Mouse (Mus musculus): ENCODE data around the gene Pbxip1. TPM values are rescaled to one million over a fixed set of nuclear protein-coding genes. Genes with fewer than 3 reads are reported as not detected.

The Pbxip1 gene
- total RNA-seq, 1 experiment = 19.3 TPM

DNA sequence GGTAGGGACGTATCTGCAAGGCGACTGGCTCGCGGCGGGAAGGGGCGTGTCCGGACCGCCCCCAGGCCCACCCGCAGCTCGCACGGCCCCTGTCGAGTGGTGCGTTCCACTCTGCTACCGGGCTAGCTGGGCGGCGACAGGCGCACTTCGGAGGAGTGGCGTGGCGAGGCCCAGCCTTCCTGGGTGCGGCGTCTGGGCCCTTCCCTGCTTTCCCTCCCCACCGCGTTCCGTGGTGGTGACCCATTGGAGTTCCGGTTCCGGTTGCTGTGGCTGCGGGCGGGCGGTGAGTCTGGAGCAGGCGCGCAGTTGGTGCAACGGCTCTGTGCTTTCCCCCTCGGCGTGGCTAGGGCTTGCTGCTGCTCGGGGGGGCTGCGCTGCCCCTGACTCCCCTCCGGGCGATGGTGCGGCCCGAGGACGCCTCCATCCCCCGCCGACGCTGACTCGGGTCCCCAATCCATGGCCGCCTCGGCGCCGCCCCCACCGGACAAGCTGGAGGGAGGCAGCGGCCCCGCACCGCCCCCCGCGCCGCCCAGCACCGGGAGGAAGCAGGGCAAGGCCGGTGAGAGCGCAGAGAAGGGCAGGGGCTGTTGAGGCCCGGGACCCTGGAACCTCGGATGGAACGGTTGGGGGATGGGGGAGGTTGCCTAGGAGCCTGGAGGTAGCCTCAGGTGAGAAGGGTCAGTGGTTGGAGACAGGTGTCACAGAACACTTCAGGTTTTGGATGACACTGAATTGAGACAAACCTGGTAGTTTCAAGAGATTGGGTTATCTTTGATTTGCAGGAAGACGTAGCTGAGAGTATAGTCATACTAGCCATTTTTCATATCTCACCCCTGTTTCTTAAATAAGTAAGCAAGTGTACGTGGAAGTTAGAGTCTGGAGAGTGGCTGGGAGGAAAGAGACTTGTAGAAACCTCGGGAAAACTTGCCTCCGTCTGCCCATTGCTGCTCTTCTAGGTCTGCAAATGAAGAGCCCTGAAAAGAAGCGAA, 6.0 kb upstream of the Pbxip1 start, which contains the start of gene Pygo2:
TSS of gene Pygo2 (plus strand) at position 44 of the 989 bp plus-strand sequence.
- Histone ChIP-seq H3K9me3 (ENCODE audit: control insufficient read depth, insufficient read depth, low read depth, low read length) (no peaks in the 10 kb centered on the region), H3K4me3 (ENCODE audit: insufficient read depth in 1 of 2, low read depth in 1 of 2, low read length in 2 of 2, poor library complexity in 1 of 2, severe bottlenecking in 1 of 2) (peak within 1 kb of the TSS; percentile 76 to 91), H3K4me1 (ENCODE audit: control insufficient read depth in 2 of 2, insufficient read depth in 2 of 2, low read length in 2 of 2, poor library complexity in 1 of 2) (peaks cover 0 to 16% of the 10 kb centered on the region in 2 experiments; a peak in 2 of 4 replicates), H3K9ac (ENCODE audit: insufficient read depth, low read depth, low read length, poor library complexity, severe bottlenecking) (peak within 1 kb of the TSS; percentile 88), H3K36me3 (ENCODE audit: control insufficient read depth, insufficient read depth, low read length, poor library complexity, severe bottlenecking) (peaks cover 36% of the 10 kb centered on the region), H3K27ac (ENCODE audit: insufficient read depth, low read depth, low read length, poor library complexity, severe bottlenecking) (peak within 1 kb of the TSS; percentile 76)
- in situ Hi-C loops (cut with MboI; ENCODE audit: low sequenced_read_pairs in 2 of 2, unreplicated experiment in 2 of 2) = no loop called here
- TF ChIP-seq HCFC1 (IDR thresholded peaks at IDR 0.05; ENCODE audit: borderline replicate concordance, insufficient read depth, low read length) = 0 out of 2 replicates have a peak, but pooled peaks have one; percentile 49
- TF ChIP-seq MAFK (IDR thresholded peaks at IDR 0.05; ENCODE audit: insufficient read depth, low read depth, low read length) = no peak
- no peak for TF ChIP-seq CHD2 (IDR thresholded peaks at IDR 0.05; ENCODE audit: low read depth, low read length)
- peak; percentile 91 for DNase-seq (ENCODE audit: low read depth, low spot score)

DNA sequence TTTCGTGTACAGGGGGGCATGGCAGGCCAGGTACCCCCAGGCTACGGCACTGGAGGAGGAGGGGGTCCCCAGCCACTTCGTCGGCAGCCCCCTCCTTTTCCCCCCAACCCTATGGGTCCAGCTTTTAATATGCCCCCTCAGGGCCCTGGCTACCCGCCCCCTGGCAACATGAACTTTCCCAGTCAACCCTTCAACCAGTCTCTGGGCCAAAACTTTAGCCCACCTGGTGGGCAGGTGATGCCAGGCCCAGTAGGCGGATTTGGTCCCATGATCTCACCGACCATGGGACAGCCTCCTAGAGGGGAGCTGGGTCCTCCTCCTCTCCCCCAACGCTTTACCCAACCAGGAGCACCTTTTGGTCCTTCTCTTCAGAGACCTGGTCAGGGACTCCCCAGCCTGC, 3.9 kb upstream of the Pbxip1 start:
- peaks cover 3 to 25% of the 10 kb centered on the region in 2 experiments; a peak in 2 of 4 replicates for H3K4me1 ChIP-seq (ENCODE audit: control insufficient read depth in 2 of 2, insufficient read depth in 2 of 2, low read length in 2 of 2, poor library complexity in 1 of 2)
- TF ChIP-seq ZC3H11A (IDR thresholded peaks at IDR 0.05; ENCODE audit: borderline replicate concordance, low read depth, low read length) (no peak), MAFK (IDR thresholded peaks at IDR 0.05; ENCODE audit: insufficient read depth, low read depth, low read length) (no peak), CHD2 (IDR thresholded peaks at IDR 0.05; ENCODE audit: low read depth, low read length) (no peak), ZNF384 (IDR thresholded peaks at IDR 0.05; ENCODE audit: low read depth, low read length) (no peak), HCFC1 (IDR thresholded peaks at IDR 0.05; ENCODE audit: borderline replicate concordance, insufficient read depth, low read length) (no peak)
- no peak overlapping the region for H3K9ac ChIP-seq (ENCODE audit: insufficient read depth, low read depth, low read length, poor library complexity, severe bottlenecking)
- no peaks in the 10 kb centered on the region for H3K9me3 ChIP-seq (ENCODE audit: control insufficient read depth, insufficient read depth, low read depth, low read length)
- in situ Hi-C loops (cut with MboI; ENCODE audit: low sequenced_read_pairs in 2 of 2, unreplicated experiment in 2 of 2) = no loop called here
- H3K36me3 ChIP-seq (ENCODE audit: control insufficient read depth, insufficient read depth, low read length, poor library complexity, severe bottlenecking) = peaks cover 21% of the 10 kb centered on the region
- H3K27ac ChIP-seq (ENCODE audit: insufficient read depth, low read depth, low read length, poor library complexity, severe bottlenecking) = no peak overlapping the region
- no peak overlapping the region; a peak in 1 of 4 replicates for H3K4me3 ChIP-seq (ENCODE audit: insufficient read depth in 1 of 2, low read depth in 1 of 2, low read length in 2 of 2, poor library complexity in 1 of 2, severe bottlenecking in 1 of 2)
- DNase-seq (ENCODE audit: low read depth, low spot score) = no peak

DNA sequence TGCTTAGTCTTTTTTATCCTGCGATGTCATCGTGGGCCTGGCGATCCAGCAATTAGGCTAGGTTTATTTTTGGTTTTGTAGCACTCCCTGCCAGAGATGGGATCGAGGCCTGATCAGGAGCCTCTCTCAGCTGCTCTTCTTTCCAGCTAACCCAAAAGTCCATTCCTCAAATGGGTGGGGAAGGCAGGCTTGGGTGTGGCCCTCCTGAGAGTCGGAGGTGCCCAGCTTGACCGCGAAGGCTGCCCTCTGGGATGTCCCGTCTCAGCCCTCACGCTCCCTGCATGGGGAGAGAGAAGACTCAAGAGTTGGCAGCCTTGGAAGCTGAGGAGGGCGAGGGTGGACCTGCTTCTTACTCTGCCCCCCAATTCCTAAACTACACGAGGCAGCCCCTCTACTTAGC, 2.0 kb upstream of the Pbxip1 start:
- in situ Hi-C loops (cut with MboI; ENCODE audit: low sequenced_read_pairs in 2 of 2, unreplicated experiment in 2 of 2) = no loop called here

DNA sequence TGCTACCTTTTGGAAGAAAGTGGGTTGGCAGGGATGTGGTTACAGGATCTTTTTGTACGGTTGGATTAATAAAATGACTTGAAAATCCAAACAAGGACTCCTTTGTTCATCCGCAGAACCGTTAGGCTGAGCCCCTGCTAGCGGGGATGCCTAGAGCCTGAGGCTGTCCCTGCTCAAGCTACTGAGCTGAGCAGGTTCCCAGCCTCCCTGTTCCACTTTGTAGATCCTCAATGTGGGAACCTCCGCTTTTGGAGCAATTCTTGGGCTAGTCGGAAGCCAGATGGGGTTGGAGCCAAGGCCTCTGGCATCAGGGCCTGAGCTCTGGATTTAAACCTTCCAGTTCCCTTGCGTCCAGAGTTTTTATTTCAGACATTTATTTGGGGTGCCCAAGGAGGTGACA, 1.5 kb upstream of the Pbxip1 start:
- H3K27ac ChIP-seq (ENCODE audit: insufficient read depth, low read depth, low read length, poor library complexity, severe bottlenecking) = no peak overlapping the region
- in situ Hi-C loops (cut with MboI; ENCODE audit: low sequenced_read_pairs in 2 of 2, unreplicated experiment in 2 of 2) = no loop called here
- no peak for TF ChIP-seq ZNF384 (IDR thresholded peaks at IDR 0.05; ENCODE audit: low read depth, low read length)
- TF ChIP-seq ZC3H11A (IDR thresholded peaks at IDR 0.05; ENCODE audit: borderline replicate concordance, low read depth, low read length) = no peak
- no peak for TF ChIP-seq MAFK (IDR thresholded peaks at IDR 0.05; ENCODE audit: insufficient read depth, low read depth, low read length)
- TF ChIP-seq HCFC1 (IDR thresholded peaks at IDR 0.05; ENCODE audit: borderline replicate concordance, insufficient read depth, low read length) = no peak
- TF ChIP-seq CHD2 (IDR thresholded peaks at IDR 0.05; ENCODE audit: low read depth, low read length) = no peak
- no peak for DNase-seq (ENCODE audit: low read depth, low spot score)
- H3K36me3 ChIP-seq (ENCODE audit: control insufficient read depth, insufficient read depth, low read length, poor library complexity, severe bottlenecking) = peaks cover 15% of the 10 kb centered on the region
- H3K9me3 ChIP-seq (ENCODE audit: control insufficient read depth, insufficient read depth, low read depth, low read length) = no peaks in the 10 kb centered on the region
- H3K4me3 ChIP-seq (ENCODE audit: insufficient read depth in 1 of 2, low read depth in 1 of 2, low read length in 2 of 2, poor library complexity in 1 of 2, severe bottlenecking in 1 of 2) = peak overlapping the region in 1 of 2 experiments; percentile 11; a peak in 1 of 4 replicates
- peaks cover 3 to 27% of the 10 kb centered on the region in 2 experiments; a peak in 2 of 4 replicates for H3K4me1 ChIP-seq (ENCODE audit: control insufficient read depth in 2 of 2, insufficient read depth in 2 of 2, low read length in 2 of 2, poor library complexity in 1 of 2)
- peak overlapping the region; percentile 4; the same call in 1 of the 2 replicates for H3K9ac ChIP-seq (ENCODE audit: insufficient read depth, low read depth, low read length, poor library complexity, severe bottlenecking)

More for the DNA sequence above, 2.0 kb upstream of the Pbxip1 start:
- Histone ChIP-seq H3K4me3 (ENCODE audit: insufficient read depth in 1 of 2, low read depth in 1 of 2, low read length in 2 of 2, poor library complexity in 1 of 2, severe bottlenecking in 1 of 2) (peak overlapping the region in 1 of 2 experiments; percentile 11; a peak in 1 of 4 replicates), H3K4me1 (ENCODE audit: control insufficient read depth in 2 of 2, insufficient read depth in 2 of 2, low read length in 2 of 2, poor library complexity in 1 of 2) (peaks cover 3 to 27% of the 10 kb centered on the region in 2 experiments; a peak in 2 of 4 replicates), H3K9me3 (ENCODE audit: control insufficient read depth, insufficient read depth, low read depth, low read length) (no peaks in the 10 kb centered on the region), H3K27ac (ENCODE audit: insufficient read depth, low read depth, low read length, poor library complexity, severe bottlenecking) (no peak overlapping the region), H3K9ac (ENCODE audit: insufficient read depth, low read depth, low read length, poor library complexity, severe bottlenecking) (peak overlapping the region; percentile 4; the same call in 1 of the 2 replicates), H3K36me3 (ENCODE audit: control insufficient read depth, insufficient read depth, low read length, poor library complexity, severe bottlenecking) (peaks cover 15% of the 10 kb centered on the region)
- TF ChIP-seq CHD2 (IDR thresholded peaks at IDR 0.05; ENCODE audit: low read depth, low read length) (no peak), HCFC1 (IDR thresholded peaks at IDR 0.05; ENCODE audit: borderline replicate concordance, insufficient read depth, low read length) (no peak), MAFK (IDR thresholded peaks at IDR 0.05; ENCODE audit: insufficient read depth, low read depth, low read length) (no peak), ZNF384 (IDR thresholded peaks at IDR 0.05; ENCODE audit: low read depth, low read length) (no peak), ZC3H11A (IDR thresholded peaks at IDR 0.05; ENCODE audit: borderline replicate concordance, low read depth, low read length) (no peak)
- DNase-seq (ENCODE audit: low read depth, low spot score) = no peak

Measured in ES-E14 (cell line).